Comparison of ENCODE assay signal across 8 mouse cellular contexts in the genomic region with DNA sequence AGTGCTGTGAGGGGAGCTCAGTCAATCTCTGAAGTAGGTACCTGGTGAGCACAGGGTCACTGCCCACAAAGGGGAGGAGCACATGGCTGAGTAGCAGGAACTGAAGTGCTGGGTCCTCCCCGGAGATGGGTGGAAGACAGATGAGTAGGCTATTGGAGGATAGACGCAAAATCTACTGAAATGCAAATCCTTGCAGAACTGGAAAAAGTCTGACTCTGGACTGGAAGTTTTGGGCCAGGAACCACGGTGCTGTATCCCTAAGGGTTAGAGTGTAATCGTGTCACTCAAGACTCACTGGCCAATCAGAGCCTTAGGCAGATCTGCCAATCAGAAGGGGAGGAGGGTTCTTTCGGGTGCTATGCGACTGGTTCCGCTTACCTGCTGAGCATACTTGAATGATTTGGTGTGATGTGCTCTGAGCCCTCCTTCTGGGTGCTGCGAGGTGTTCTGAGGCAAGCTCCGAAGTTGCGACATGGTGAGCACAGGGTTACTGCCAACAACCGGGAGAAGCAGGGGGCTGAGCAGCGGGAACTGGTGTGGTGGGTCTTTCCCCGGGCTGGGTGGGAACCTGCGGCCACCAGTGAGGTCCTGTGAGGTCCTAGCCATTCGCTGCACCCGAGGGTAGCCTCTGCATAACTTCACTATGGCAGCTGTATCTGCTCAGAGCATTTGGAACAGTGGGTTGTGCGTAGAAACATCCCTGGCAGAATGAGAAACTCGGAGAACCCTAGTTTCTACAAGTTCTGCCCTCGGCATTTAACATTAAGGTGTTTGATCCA.
DNase-seq lines count a peak whose midpoint lies in the region; ATAC-seq and TF ChIP-seq lines count a peak whose summit lies in the region.

No protein-coding gene starts in this region.

- intact Hi-C loops in left cerebral cortex, adult 2 months (cut with DNase I): no loop called here

- H3K27ac ChIP-seq in left cerebral cortex, adult 2 months: no peak overlapping the region

- peak; percentile 95 for ATAC-seq in activated CD4-positive, CD25-positive, alpha-beta regulatory T cell, adult 4 months

- DNase-seq in cerebellum, postnatal 14 days: peak; percentile 75 to 82
- DNase-seq in frontal cortex, adult 2 months (ENCODE audit: extremely low spot score in 1 of 2, low spot score in 1 of 2): peak; percentile 66 to 79
- peak; percentile 63 for DNase-seq in induced T-regulatory cell, adult 2 months (ENCODE audit: low read depth)
- DNase-seq in left cerebral cortex, adult 2 months (ENCODE audit: extremely low spot score in 1 of 2, low spot score in 2 of 2): peak; percentile 50 to 66
- peak; percentile 45 to 52 for DNase-seq in lung, postnatal 4 days
- DNase-seq in right cerebral cortex, adult 18-20 months: peak; percentile 75
- DNase-seq in urinary bladder, postnatal 36 days (ENCODE audit: low spot score in 2 of 2): peak; percentile 54 to 62

- H3K4me3 ChIP-seq in left cerebral cortex, adult 2 months: peak overlapping the region; percentile 58

- TF ChIP-seq CTCF in left cerebral cortex, adult 2 months (IDR thresholded peaks at IDR 0.05): no peak
